In the genomic region with DNA sequence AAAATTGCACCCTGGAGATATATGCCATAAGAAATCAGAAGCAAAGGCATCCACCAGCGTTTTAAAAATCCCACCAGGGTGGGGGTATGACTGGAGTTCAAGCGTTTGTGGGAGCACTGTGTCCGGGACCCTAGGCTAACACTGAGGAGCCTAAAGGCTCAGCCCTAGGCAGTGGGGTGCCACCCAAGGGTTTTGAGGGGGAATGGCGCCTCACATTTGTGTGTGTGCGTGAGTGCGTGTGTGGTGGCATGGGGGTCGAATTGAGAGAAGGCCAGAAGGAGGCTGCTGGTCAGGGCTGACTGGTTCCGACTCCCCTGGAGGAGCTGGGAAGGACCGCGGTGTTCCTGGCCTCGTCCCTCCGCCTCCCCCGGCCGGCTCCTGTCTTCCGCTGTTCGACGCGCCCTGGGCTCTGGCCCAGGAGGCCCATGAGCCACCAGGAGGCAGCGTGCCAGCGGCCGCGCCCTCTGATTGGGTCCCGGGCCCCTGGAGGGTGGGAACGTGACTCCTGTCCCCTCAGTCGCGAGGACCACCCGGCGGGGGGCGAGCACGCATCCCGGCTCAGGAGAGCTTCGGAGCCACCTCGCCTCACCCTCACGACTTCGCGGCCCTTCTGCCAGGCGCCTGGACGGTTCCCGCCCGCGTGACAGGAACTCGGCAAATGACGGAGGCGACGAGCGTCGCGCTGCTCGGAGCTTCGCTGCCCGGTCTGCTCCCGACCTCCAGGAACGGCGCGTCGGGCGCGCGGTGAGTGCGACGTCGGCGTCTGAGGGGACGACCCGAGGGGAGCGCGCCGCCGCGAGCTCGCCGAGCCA, we compare ENCODE assay signal across 8 mouse cellular contexts. TPM values are rescaled to one million over a fixed set of nuclear protein-coding genes. Genes with fewer than 3 reads are reported as not detected.
A peak's percentile ranks its signal among the peaks of the same experiment; 100 is the strongest.
DNase-seq lines count a peak whose midpoint lies in the region; ATAC-seq and TF ChIP-seq lines count a peak whose summit lies in the region.

TSS of gene Trank1 (plus strand) at position 709 of the 812 bp plus-strand sequence.

- H3K27ac ChIP-seq in midbrain, embryonic 11.5 days (ENCODE audit: low read depth, low read length) = no peak within 1 kb of the TSS
- peak within 1 kb of the TSS; percentile 33 for H3K27ac ChIP-seq in testis, adult 2 months (ENCODE audit: control insufficient read depth, insufficient read depth, low read depth, low read length)

- peaks cover 42% of the 10 kb centered on the region for H3K27me3 ChIP-seq in midbrain, embryonic 11.5 days (ENCODE audit: control insufficient read depth, insufficient read depth, low read length)
- no peaks in the 10 kb centered on the region for H3K27me3 ChIP-seq in testis, adult 2 months (ENCODE audit: control insufficient read depth, insufficient read depth, low read length)

- H3K4me2 ChIP-seq in midbrain, embryonic 11.5 days = peak within 1 kb of the TSS; percentile 85

- peak; percentile 59 for ATAC-seq in midbrain, embryonic 11.5 days (ENCODE audit: low FRiP score)

- H3K9me3 ChIP-seq in midbrain, embryonic 11.5 days (ENCODE audit: control insufficient read depth, low read length) = no peaks in the 10 kb centered on the region; the same call in 1 of the 2 replicates

- H3K9ac ChIP-seq in midbrain, embryonic 11.5 days (ENCODE audit: low read length) = peak within 1 kb of the TSS; percentile 40

- no peaks in the 10 kb centered on the region for H3K36me3 ChIP-seq in midbrain, embryonic 11.5 days (ENCODE audit: control insufficient read depth, insufficient read depth, low read length)
- no peaks in the 10 kb centered on the region for H3K36me3 ChIP-seq in testis, adult 2 months (ENCODE audit: control insufficient read depth, insufficient read depth, low read length)

- TF ChIP-seq CTCF in testis, adult 2 months (IDR thresholded peaks at IDR 0.05; ENCODE audit: control insufficient read depth, insufficient read depth, insufficient replicate concordance, low read depth, low read length) = no peak

- peak; percentile 61 for TF ChIP-seq POLR2A in testis, adult 2 months (IDR thresholded peaks at IDR 0.05; ENCODE audit: control insufficient read depth, low read depth, low read length)

- peaks cover 12% of the 10 kb centered on the region for H3K4me1 ChIP-seq in midbrain, embryonic 11.5 days (ENCODE audit: control insufficient read depth, insufficient read depth, low read length)
- peaks cover 5% of the 10 kb centered on the region for H3K4me1 ChIP-seq in testis, adult 2 months (ENCODE audit: control insufficient read depth, insufficient read depth, low read length)

- peak within 1 kb of the TSS; percentile 51 for H3K4me3 ChIP-seq in midbrain, embryonic 11.5 days (ENCODE audit: low read depth, low read length)
- peak within 1 kb of the TSS; percentile 80 for H3K4me3 ChIP-seq in testis, adult 2 months (ENCODE audit: control insufficient read depth, low read depth, low read length)

- DNase-seq in right cerebral cortex, adult 18-20 months = peak; percentile 67
- no peak for DNase-seq in right cerebral cortex, postnatal 25 days
- DNase-seq in cerebellum, postnatal 10 days = peak; percentile 67 to 69
- DNase-seq in gonadal fat pad, adult 2 months (ENCODE audit: low read depth) = no peak
- DNase-seq in layer of hippocampus, adult 9-11 months = peak; percentile 38
- DNase-seq in midbrain, embryonic 11.5 days (ENCODE audit: low spot score, missing footprints) = peak; percentile 95
- DNase-seq in thymus, postnatal 10 days (ENCODE audit: low spot score in 2 of 2) = no peak

- 9% methylated on average over 64 of the region's 72 CpGs for WGBS in midbrain, embryonic 11.5 days

RNA-seq across cellular contexts. Expression of gene Trank1, which starts in this region (rescaled TPM):
- polyA plus RNA-seq in gonadal fat pad, adult 2 months (2012; rRNA removed) = 35.7 and 58.7 TPM in 2 replicates
- 0.26 and 0.37 TPM in 2 replicates for polyA plus RNA-seq in midbrain, embryonic 11.5 days (2014; fragmentation: Nextera tagmentation; extraction: Ambion mirVana)
- polyA plus RNA-seq in testis, adult 2 months (2012; rRNA removed) = 21.3 and 25.0 TPM in 2 replicates

Comparison
In these comparisons a context has a peak if more than half of its experiments do, and no peak if none do; other contexts are left out.
1. RNA of gene Trank1 (polyA plus RNA-seq): 35.7 to 58.7 TPM in gonadal fat pad, adult 2 months and 21.3 to 25.0 TPM in testis, adult 2 months; 0.26 to 0.37 TPM in midbrain, embryonic 11.5 days; every median in the first group is over 10 times any median in the second.
2. DNase-seq: peak in right cerebral cortex, adult 18-20 months (single experiment), cerebellum, postnatal 10 days (2 of 2) and layer of hippocampus, adult 9-11 months (single experiment); none in right cerebral cortex, postnatal 25 days (single experiment), gonadal fat pad, adult 2 months (single experiment) and thymus, postnatal 10 days (0 of 2).
3. Peak in DNase-seq, ATAC-seq, H3K4me3 ChIP-seq, H3K9ac ChIP-seq and H3K4me2 ChIP-seq in midbrain, embryonic 11.5 days; RNA of the gene not detected or under 1 TPM.